Mouse (Mus musculus) liver, adult 2 months (tissue): ENCODE results near the gene 4931406C07Rik. TPM values are rescaled to one million over a fixed set of nuclear protein-coding genes. Genes with fewer than 3 reads are reported as not detected.
"Not testable (repeated sequence)": the region's sequence is repeated elsewhere in the genome, so short reads cannot be mapped to it uniquely, and the experiment has no call there.

Experiments
- DNase-seq: peaks from one replicate; pipeline ENCODE4 v3.0.0-alpha.2; 2011; ENCODE audit warnings: low read depth, low spot score; ENCODE audit errors: extremely low read depth
- H3K27ac ChIP-seq: fragments of 200-500 bp; replicated peaks from 2 replicates; pipeline ENCODE4 v1.5.1; 2012; ENCODE audit warnings: low read depth, mild to moderate bottlenecking, control low read depth, inconsistent platforms, low read length; ENCODE audit not compliant: insufficient read depth
- H3K27me3 ChIP-seq: fragments of 200-500 bp; 2 replicates; pipeline ENCODE4 v1.6.1; 2012; ENCODE audit warnings: mild to moderate bottlenecking, moderate library complexity, low read length, inconsistent platforms; ENCODE audit not compliant: control insufficient read depth, insufficient read depth
- H3K36me3 ChIP-seq: fragments of 200-500 bp; 2 replicates; pipeline ENCODE4 v1.6.1; 2012; ENCODE audit warnings: low read length, inconsistent platforms; ENCODE audit not compliant: control insufficient read depth, insufficient read depth
- H3K4me1 ChIP-seq: fragments of 200-500 bp; 2 replicates; pipeline ENCODE4 v1.6.1; 2011; ENCODE audit warnings: low read length; ENCODE audit not compliant: control insufficient read depth, insufficient read depth
- H3K4me3 ChIP-seq: fragments of 200-500 bp; 2 replicates; pipeline ENCODE4 v1.5.1; 2011; ENCODE audit warnings: low read depth, mild to moderate bottlenecking, control low read depth, low read length, moderate library complexity; ENCODE audit not compliant: insufficient read depth
- H3K79me2 ChIP-seq: fragments of 200-500 bp; 2 replicates; pipeline ENCODE4 v1.6.1; 2012; ENCODE audit warnings: inconsistent platforms, mild to moderate bottlenecking, low read length, moderate library complexity; ENCODE audit not compliant: control insufficient read depth, insufficient read depth
- H3K9ac ChIP-seq: fragments of 200-500 bp; 2 replicates; pipeline ENCODE4 v1.6.1; 2012; ENCODE audit warnings: low read depth, mild to moderate bottlenecking, control low read depth, inconsistent platforms, low read length
- CTCF ChIP-seq: fragments of 200-500 bp; IDR thresholded peaks from 2 replicates; pipeline ENCODE4 v1.5.1; 2011; ENCODE audit warnings: low read depth, low read length, control low read depth
- POLR2A ChIP-seq: fragments of 200-500 bp; IDR thresholded peaks from 2 replicates; pipeline ENCODE4 v1.6.1; 2011; ENCODE audit warnings: low read length, control low read depth; ENCODE audit not compliant: insufficient read depth; ENCODE audit errors: extremely low read depth
- WGBS: fragments of 180-500 bp; shearing (Covaris S2); methylation state at CpG from one replicate; pipeline ENCODE4 v1.1.7; 2018; 5-methylcytosine and 5-hydroxymethylcytosine counted together
- polyA plus RNA-seq: library from polyadenylated mRNA; depleted of rRNA; stranded (reverse); fragments of >200 nt; gene quantifications from 2 replicates; pipeline ENCODE4 v1.2.3, GENCODE M21; 2012; rRNA removed
- total RNA-seq: library from RNA; depleted of rRNA; stranded (reverse); fragments of >200 nt; gene quantifications from 2 replicates; pipeline ENCODE4 v1.2.3, GENCODE M21; 2014; rRNA removed

4931406C07Rik gene
- 122 and 174 TPM in 2 replicates for total RNA-seq
- polyA plus RNA-seq = 48.2 and 56.1 TPM in 2 replicates

GRCm38 (mm10) chr9:15306398-15307119 is at the start of gene 4931406C07Rik:
Gene 4931406C07Rik, minus strand, starts transcription at chr9:15306448.
- DNase-seq = no peak
- under 1% methylated on average over 35 of the region's 35 CpGs for WGBS
- H3K27ac ChIP-seq = peak within 1 kb of the TSS; percentile 70
- TF ChIP-seq POLR2A (no peak), CTCF (no peak)
- H3K79me2 ChIP-seq = peaks cover 3% of the 10 kb centered on the region; the same call in 1 of the 2 replicates
- peak within 1 kb of the TSS; percentile 79 for H3K4me3 ChIP-seq
- peak within 1 kb of the TSS; percentile 93 for H3K9ac ChIP-seq
- H3K36me3 ChIP-seq = peaks cover 29% of the 10 kb centered on the region
- peaks cover 17% of the 10 kb centered on the region for H3K4me1 ChIP-seq
- H3K27me3 ChIP-seq = no peaks in the 10 kb centered on the region

- no peaks in the 10 kb centered on the region for H3K27me3 ChIP-seq
- no peak overlapping the region for H3K9ac ChIP-seq
- no peak overlapping the region for H3K4me3 ChIP-seq
- no peaks in the 10 kb centered on the region for H3K79me2 ChIP-seq
- 84% methylated on average over 2 of the region's 2 CpGs for WGBS
- H3K27ac ChIP-seq = no peak overlapping the region
- no peaks in the 10 kb centered on the region for H3K4me1 ChIP-seq
- no peak for DNase-seq
- TF ChIP-seq CTCF (no peak), POLR2A (no peak)
- H3K36me3 ChIP-seq = peaks cover 29% of the 10 kb centered on the region; the same call in 1 of the 2 replicates
Observed at GRCm38 (mm10) chr9:15349925-15350324, 43.7 kb upstream of the 4931406C07Rik start.

GRCm38 (mm10) chr9:15337776-15338175 is 31.5 kb upstream of the 4931406C07Rik start:
- Histone ChIP-seq H3K9ac (no peak overlapping the region), H3K79me2 (no peaks in the 10 kb centered on the region), H3K4me1 (no peaks in the 10 kb centered on the region), H3K27ac (no peak overlapping the region), H3K36me3 (peaks cover 50% of the 10 kb centered on the region), H3K27me3 (no peaks in the 10 kb centered on the region), H3K4me3 (no peak overlapping the region)
- no peak for DNase-seq
- WGBS = 91% methylated on average over 4 of the region's 4 CpGs
- TF ChIP-seq POLR2A (no peak), CTCF (no peak)

GRCm38 (mm10) chr9:15318170-15318742 is 12.0 kb upstream of the 4931406C07Rik start:
- Histone ChIP-seq H3K9ac (no peak overlapping the region), H3K79me2 (no peaks in the 10 kb centered on the region), H3K4me1 (no peaks in the 10 kb centered on the region), H3K4me3 (no peak overlapping the region), H3K27ac (no peak overlapping the region), H3K36me3 (peaks cover 43% of the 10 kb centered on the region), H3K27me3 (no peaks in the 10 kb centered on the region)
- DNase-seq = no peak
- 85% methylated on average over 2 of the region's 2 CpGs for WGBS
- TF ChIP-seq POLR2A (no peak), CTCF (no peak)

- Histone ChIP-seq H3K36me3 (peaks cover 42% of the 10 kb centered on the region), H3K4me3 (no peak overlapping the region), H3K27me3 (no peaks in the 10 kb centered on the region), H3K79me2 (no peaks in the 10 kb centered on the region), H3K27ac (no peak overlapping the region), H3K9ac (no peak overlapping the region), H3K4me1 (no peaks in the 10 kb centered on the region)
- no peak for DNase-seq
- WGBS = 78% methylated on average over 5 of the region's 5 CpGs
- TF ChIP-seq POLR2A (no peak), CTCF (no peak)
Observed at GRCm38 (mm10) chr9:15317223-15318169, 11.2 kb upstream of the 4931406C07Rik start.

- not testable (repeated sequence) for H3K79me2 ChIP-seq, H3K4me3 ChIP-seq, H3K27me3 ChIP-seq, H3K27ac ChIP-seq, H3K9ac ChIP-seq, DNase-seq, H3K4me1 ChIP-seq
- H3K36me3 ChIP-seq = peaks cover 47% of the 10 kb centered on the region
- WGBS = 100% methylated on average over 2 of the region's 2 CpGs
Observed at GRCm38 (mm10) chr9:15316296-15316695, 10.0 kb upstream of the 4931406C07Rik start.
